In genomic region chr9:63979275-63979674, GRCm38 (mm10) we compare ENCODE assay signal across 14 mouse cellular contexts. TPM values are rescaled to one million over a fixed set of nuclear protein-coding genes. Genes with fewer than 3 reads are reported as not detected.
DNase-seq lines count a peak whose midpoint lies in the region; ATAC-seq and TF ChIP-seq lines count a peak whose summit lies in the region.
"Had no signal": no experiment of that assay in that cellular context is flagged by ENCODE, and none has a peak within 500 bp of the region (broad histone marks: within the 10 kb centered on the region; RNA-seq: fewer than 3 reads in every experiment).

No protein-coding gene starts in this region.

- WGBS in heart, embryonic 15.5 days, result 39% methylated on average over 2 of the region's 2 CpGs
- 2% methylated on average over 2 of the region's 2 CpGs for WGBS in liver, adult 2 months
- WGBS in liver, embryonic 11.5 days, result 31% methylated on average over 2 of the region's 2 CpGs
- WGBS in liver, embryonic 14.5 days (ENCODE audit: insufficient replicate concordance), result 31% methylated on average over 2 of the region's 2 CpGs
- 85% methylated on average over 2 of the region's 2 CpGs for WGBS in midbrain, embryonic 16.5 days

- H3K9me3 ChIP-seq in heart, embryonic 15.5 days (replicated peaks), result no peaks in the 10 kb centered on the region
- no peaks in the 10 kb centered on the region for H3K9me3 ChIP-seq in liver, embryonic 11.5 days (ENCODE audit: control insufficient read depth, low read length)
- H3K9me3 ChIP-seq in liver, embryonic 14.5 days (ENCODE audit: control insufficient read depth, low read length), result no peaks in the 10 kb centered on the region
- H3K9me3 ChIP-seq in midbrain, embryonic 16.5 days (replicated peaks; ENCODE audit: control insufficient read depth, low read length, poor library complexity, severe bottlenecking), result no peaks in the 10 kb centered on the region
- H3K9me3 ChIP-seq: hindbrain, embryonic 15.5 days; neural tube, embryonic 15.5 days had no signal

- peaks cover 99% of the 10 kb centered on the region for H3K4me1 ChIP-seq in heart, embryonic 15.5 days (replicated peaks)
- H3K4me1 ChIP-seq in liver, adult 2 months (ENCODE audit: control insufficient read depth, insufficient read depth, low read length), result peaks cover 13% of the 10 kb centered on the region
- H3K4me1 ChIP-seq in liver, embryonic 11.5 days (replicated peaks; ENCODE audit: control insufficient read depth, insufficient read depth, low read length), result peaks cover 77% of the 10 kb centered on the region
- H3K4me1 ChIP-seq in embryonic fibroblast, embryonic 13.5 days (ENCODE audit: control insufficient read depth, insufficient read depth, low read length), result peaks cover 25% of the 10 kb centered on the region
- H3K4me1 ChIP-seq in liver, embryonic 14.5 days (replicated peaks; ENCODE audit: control insufficient read depth in 2 of 2, insufficient read depth in 2 of 2, low read length in 1 of 2), result peaks cover 0 to 43% of the 10 kb centered on the region in 2 experiments; a peak in 3 of 4 replicates
- H3K4me1 ChIP-seq in midbrain, embryonic 16.5 days (ENCODE audit: control insufficient read depth, insufficient read depth, low read length), result peaks cover 13% of the 10 kb centered on the region

- TF ChIP-seq CTCF in liver, adult 2 months (IDR thresholded peaks at IDR 0.05; ENCODE audit: low read depth, low read length), result no peak
- no peak for TF ChIP-seq CTCF in embryonic fibroblast, embryonic 13.5 days (IDR thresholded peaks at IDR 0.05; ENCODE audit: borderline replicate concordance, insufficient read depth, low read length)
- TF ChIP-seq CTCF in liver, embryonic 14.5 days (IDR thresholded peaks at IDR 0.05; ENCODE audit: low read depth), result no peak

- H3K4me2 ChIP-seq in heart, embryonic 15.5 days, result no peak overlapping the region
- no peak overlapping the region for H3K4me2 ChIP-seq in liver, embryonic 11.5 days
- H3K4me2 ChIP-seq in liver, embryonic 14.5 days (ENCODE audit: low read depth), result no peak overlapping the region
- H3K4me2 ChIP-seq in midbrain, embryonic 16.5 days (ENCODE audit: low read length), result no peak overlapping the region

- no peak overlapping the region for H3K4me3 ChIP-seq in heart, embryonic 15.5 days
- H3K4me3 ChIP-seq in liver, adult 2 months (ENCODE audit: insufficient read depth, low read depth, low read length), result no peak overlapping the region
- H3K4me3 ChIP-seq in liver, embryonic 11.5 days (ENCODE audit: low read depth, low read length), result no peak overlapping the region
- no peak overlapping the region for H3K4me3 ChIP-seq in embryonic fibroblast, embryonic 13.5 days (ENCODE audit: insufficient read depth, low read length)
- no peak overlapping the region for H3K4me3 ChIP-seq in liver, embryonic 14.5 days (ENCODE audit: insufficient read depth in 1 of 2, low read depth in 2 of 2, low read length in 2 of 2)
- no peak overlapping the region for H3K4me3 ChIP-seq in midbrain, embryonic 16.5 days (ENCODE audit: low read depth, low read length)
- H3K4me3 ChIP-seq: gastrocnemius, adult 2 months; hindbrain, embryonic 15.5 days; neural tube, embryonic 15.5 days had no signal

- no peaks in the 10 kb centered on the region for H3K36me3 ChIP-seq in heart, embryonic 15.5 days
- H3K36me3 ChIP-seq in liver, adult 2 months (ENCODE audit: control insufficient read depth, insufficient read depth, low read length), result no peaks in the 10 kb centered on the region
- peaks cover 3% of the 10 kb centered on the region; the same call in 1 of the 2 replicates for H3K36me3 ChIP-seq in liver, embryonic 11.5 days (ENCODE audit: control insufficient read depth, insufficient read depth, low read length)
- H3K36me3 ChIP-seq in liver, embryonic 14.5 days (replicated peaks; ENCODE audit: control insufficient read depth, insufficient read depth, low read depth), result no peaks in the 10 kb centered on the region
- H3K36me3 ChIP-seq in midbrain, embryonic 16.5 days (ENCODE audit: control insufficient read depth, insufficient read depth, low read length), result no peaks in the 10 kb centered on the region
- H3K36me3 ChIP-seq: hindbrain, embryonic 15.5 days; neural tube, embryonic 15.5 days had no signal

- intact Hi-C loops in left cerebral cortex, postnatal 10 days (cut with DNase I), result no loop called here

- H3K9ac ChIP-seq in heart, embryonic 15.5 days, result no peak overlapping the region
- no peak overlapping the region for H3K9ac ChIP-seq in liver, adult 2 months (ENCODE audit: low read depth, low read length)
- no peak overlapping the region for H3K9ac ChIP-seq in liver, embryonic 11.5 days (ENCODE audit: low read depth, low read length)
- no peak overlapping the region for H3K9ac ChIP-seq in liver, embryonic 14.5 days (replicated peaks)
- H3K9ac ChIP-seq in midbrain, embryonic 16.5 days (ENCODE audit: low read depth, low read length), result no peak overlapping the region
- H3K9ac ChIP-seq: hindbrain, embryonic 15.5 days; neural tube, embryonic 15.5 days had no signal

- H3K79me2 ChIP-seq in liver, adult 2 months (ENCODE audit: control insufficient read depth, insufficient read depth, low read length), result peaks cover 30% of the 10 kb centered on the region; the same call in 1 of the 2 replicates

- ATAC-seq in heart, embryonic 15.5 days (replicated peaks; ENCODE audit: insufficient number of reproducible peaks, insufficient read depth, low FRiP score, low read depth), result no peak
- no peak for ATAC-seq in liver, embryonic 11.5 days (replicated peaks; ENCODE audit: low FRiP score)
- ATAC-seq in liver, embryonic 14.5 days (ENCODE audit: insufficient read depth), result peak; percentile 31; the same call in 1 of the 2 replicates
- ATAC-seq in midbrain, embryonic 16.5 days, result no peak

- no peaks in the 10 kb centered on the region for H3K27me3 ChIP-seq in heart, embryonic 15.5 days
- no peaks in the 10 kb centered on the region for H3K27me3 ChIP-seq in liver, adult 2 months (ENCODE audit: control insufficient read depth, insufficient read depth, low read length)
- H3K27me3 ChIP-seq in liver, embryonic 11.5 days (replicated peaks; ENCODE audit: control insufficient read depth, insufficient read depth, low read length), result no peaks in the 10 kb centered on the region
- H3K27me3 ChIP-seq in liver, embryonic 14.5 days (ENCODE audit: control insufficient read depth, insufficient read depth, low read length), result no peaks in the 10 kb centered on the region
- no peaks in the 10 kb centered on the region for H3K27me3 ChIP-seq in midbrain, embryonic 16.5 days (ENCODE audit: control insufficient read depth, insufficient read depth, low read depth, low read length)
- H3K27me3 ChIP-seq: hindbrain, embryonic 15.5 days; neural tube, embryonic 15.5 days had no signal

- peak overlapping the region; percentile 81 for H3K27ac ChIP-seq in heart, embryonic 15.5 days
- H3K27ac ChIP-seq in liver, adult 2 months (replicated peaks; ENCODE audit: insufficient read depth, low read depth, low read length), result no peak overlapping the region
- H3K27ac ChIP-seq in liver, embryonic 11.5 days (ENCODE audit: low read depth, low read length), result no peak overlapping the region
- peak overlapping the region; percentile 87; the same call in 1 of the 2 replicates for H3K27ac ChIP-seq in embryonic fibroblast, embryonic 13.5 days (ENCODE audit: insufficient read depth, low read length)
- H3K27ac ChIP-seq in liver, embryonic 14.5 days, result no peak overlapping the region
- H3K27ac ChIP-seq in midbrain, embryonic 16.5 days (ENCODE audit: low read length), result no peak overlapping the region
- H3K27ac ChIP-seq: gastrocnemius, adult 2 months; hindbrain, embryonic 15.5 days had no signal

- no peak for TF ChIP-seq EP300 in liver, embryonic 14.5 days (IDR thresholded peaks at IDR 0.05; ENCODE audit: low read depth)

- TF ChIP-seq POLR2A in liver, adult 2 months (IDR thresholded peaks at IDR 0.05; ENCODE audit: extremely low read depth, insufficient read depth, low read length), result no peak
- TF ChIP-seq POLR2A in embryonic fibroblast, embryonic 13.5 days (IDR thresholded peaks at IDR 0.05; ENCODE audit: low read depth, low read length), result no peak

- no peak for DNase-seq in heart, adult 11 months
- DNase-seq in liver, adult 2 months (ENCODE audit: extremely low read depth, low read depth, low spot score), result peak; percentile 86
- DNase-seq in liver, embryonic 11.5 days (ENCODE audit: low spot score), result no peak
- DNase-seq in liver, embryonic 14.5 days (ENCODE audit: low read depth in 3 of 3, low spot score in 3 of 3), result no peak
- DNase-seq in left cerebral cortex, postnatal 10 days (ENCODE audit: extremely low spot score in 1 of 2, low spot score in 2 of 2), result no peak
- DNase-seq: cerebellum, adult 11-12 months; gastrocnemius, adult 2 months; kidney, adult 11 months; lung, postnatal 10 days had no signal

RNA-seq across cellular contexts. Expression of gene Smad6, which starts 42.6 kb away (rescaled TPM):
- 16.4 and 19.8 TPM in 2 replicates for polyA plus RNA-seq in heart, embryonic 15.5 days (2015; fragmentation: Nextera tagmentation; extraction: Ambion mirVana)
- total RNA-seq in liver, adult 2 months (2014; rRNA removed), result 4.1 and 6.0 TPM in 2 replicates
- 11.4 and 12.6 TPM in 2 replicates for polyA plus RNA-seq in liver, adult 2 months (2012; rRNA removed)
- polyA plus RNA-seq in liver, embryonic 11.5 days (2014; fragmentation: Nextera tagmentation; extraction: Ambion mirVana), result 10.1 and 11.1 TPM in 2 replicates
- 7.5 and 8.3 TPM in 2 replicates for polyA plus RNA-seq in embryonic fibroblast, embryonic 13.5 days (2011; ENCODE audit: insufficient read length, low read depth, missing spikeins)
- 3.9 and 5.2 TPM in 2 replicates for polyA plus RNA-seq in liver, embryonic 14.5 days (2012; rRNA removed)
- polyA plus RNA-seq in liver, embryonic 14.5 days (2014; fragmentation: Nextera tagmentation; extraction: Ambion mirVana), result 1.8 and 2.1 TPM in 2 replicates
- 1 to 10 TPM; 1.6 to 2.0 TPM for total RNA-seq in left cerebral cortex, postnatal 10 days (2021)
- polyA plus RNA-seq in midbrain, embryonic 16.5 days (2015; fragmentation: Nextera tagmentation; extraction: Ambion mirVana), result 0.99 and 1.0 TPM in 2 replicates

Comparison
In these comparisons a context has a peak if more than half of its experiments do, and no peak if none do; other contexts are left out.
1. H3K27ac ChIP-seq: peak in heart, embryonic 15.5 days (single experiment) and embryonic fibroblast, embryonic 13.5 days (single experiment); none in liver, adult 2 months (single experiment), liver, embryonic 11.5 days (single experiment), liver, embryonic 14.5 days (single experiment) and midbrain, embryonic 16.5 days (single experiment).